Mouse (Mus musculus): ENCODE measurements around the gene Vmn1r74. TPM values are rescaled to one million over a fixed set of nuclear protein-coding genes. Genes with fewer than 3 reads are reported as not detected.

The Vmn1r74 gene
- not detected for total RNA-seq (2023)

DNA sequence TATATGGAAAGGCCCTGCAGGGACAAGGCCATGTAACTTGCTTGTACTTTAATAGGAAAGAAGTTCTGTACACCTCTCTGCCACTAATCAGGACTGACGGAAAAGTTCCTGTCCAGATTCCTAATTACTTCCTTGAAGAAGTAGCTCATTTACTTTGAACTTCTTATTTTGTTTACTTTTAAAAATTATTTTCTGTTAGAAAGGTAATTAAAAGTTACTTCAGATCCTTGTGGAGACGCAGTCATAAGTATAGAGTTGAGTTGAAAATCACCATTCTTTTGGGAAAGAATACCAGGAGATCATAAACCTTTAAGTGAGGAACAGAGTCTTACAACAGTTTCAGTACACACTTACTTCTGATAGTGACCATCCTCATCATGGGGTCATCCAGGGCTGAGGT lies at the start of gene Vmn1r74:
Gene Vmn1r74, plus strand, starts transcription at position 301 of the 400 bp plus-strand sequence.

DNA sequence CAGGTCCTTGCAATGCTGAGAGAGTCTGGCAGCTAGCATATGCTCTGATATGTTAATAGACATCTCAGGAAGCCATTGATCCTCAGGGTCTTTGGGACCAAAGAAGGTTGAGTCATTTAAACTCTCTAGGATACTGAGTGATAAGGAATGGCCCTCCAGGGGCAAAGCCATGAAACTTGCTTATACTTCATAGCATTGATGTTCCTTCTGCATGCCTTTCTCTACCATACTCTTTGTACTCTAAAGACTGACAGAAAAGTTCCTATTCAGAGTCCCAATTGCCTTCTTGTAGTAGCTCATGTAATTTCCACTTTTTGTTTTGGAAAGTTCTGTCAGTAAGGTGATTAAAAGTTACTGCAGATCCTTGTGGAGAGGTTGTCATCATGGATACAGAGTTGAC lies 40.5 kb downstream of the Vmn1r74 start, which contains the start of gene Vmn1r75:
Gene Vmn1r75, plus strand, starts transcription at position 301 of the 400 bp plus-strand sequence.

Other genes starting within 250 kb of the Vmn1r74 start
- not detected for gene Zscan4-ps3, start 224.7 kb upstream of the Vmn1r74 start, total RNA-seq (2023)
- gene Vmn1r72, start 153.8 kb upstream of the Vmn1r74 start, total RNA-seq (2023) = not detected
- not detected for gene Vmn1r73, start 103.7 kb upstream of the Vmn1r74 start, total RNA-seq (2023)
- not detected for gene Vmn1r75, start 40.6 kb downstream of the Vmn1r74 start, total RNA-seq (2023)
- gene Vmn1r76, start 104.2 kb downstream of the Vmn1r74 start, total RNA-seq (2023) = not detected
- not detected for gene Vmn1r77, start 202.8 kb downstream of the Vmn1r74 start, total RNA-seq (2023)

Data from T-cell, adult 66 days (primary cell).